Mouse (Mus musculus) NIH3T3 (cell line): ENCODE data around the gene Clps.
"Not testable (repeated sequence)": the region's sequence is repeated elsewhere in the genome, so short reads cannot be mapped to it uniquely, and the experiment has no call there.

Experiments used
- DNase-seq: peaks from one replicate; pipeline ENCODE4 v3.0.0-alpha.2; 2012; ENCODE audit warnings: low read depth

Clps gene

GRCm38 (mm10) chr17:28560598-28560997 lies at the start of gene Clps:
Gene Clps, minus strand, starts transcription at chr17:28560766.
- no peak for DNase-seq

- no peak for DNase-seq
These were observed 49.0 kb upstream of the Clps start for GRCm38 (mm10) chr17:28609543-28609942.

GRCm38 (mm10) chr17:28601557-28602250 lies 41.1 kb upstream of the Clps start:
- DNase-seq: no peak

GRCm38 (mm10) chr17:28600780-28601179 lies 40.2 kb upstream of the Clps start:
- DNase-seq: no peak

GRCm38 (mm10) chr17:28593965-28594364 lies 33.4 kb upstream of the Clps start:
- no peak for DNase-seq

- peak; percentile 86 for DNase-seq
These were observed 32.4 kb upstream of the Clps start for GRCm38 (mm10) chr17:28592998-28593397.

GRCm38 (mm10) chr17:28591476-28591875 lies 30.9 kb upstream of the Clps start:
- DNase-seq: no peak

GRCm38 (mm10) chr17:28590596-28590995 lies 30.0 kb upstream of the Clps start:
- DNase-seq: no peak

- DNase-seq: peak; percentile 77
These were observed 28.0 kb upstream of the Clps start for GRCm38 (mm10) chr17:28588591-28588990.

GRCm38 (mm10) chr17:28586509-28586908 lies 25.9 kb upstream of the Clps start:
- peak; percentile 63 for DNase-seq

GRCm38 (mm10) chr17:28581056-28581455 lies 20.5 kb upstream of the Clps start:
- no peak for DNase-seq

- DNase-seq: peak; percentile 91
These were observed 19.8 kb upstream of the Clps start for GRCm38 (mm10) chr17:28580396-28580795.

GRCm38 (mm10) chr17:28575244-28576125 lies 14.9 kb upstream of the Clps start, which contains the start of gene Lhfpl5:
Gene Lhfpl5, plus strand, starts transcription at chr17:28575641.
- peak; percentile 21 for DNase-seq

GRCm38 (mm10) chr17:28572941-28573340 lies 12.4 kb upstream of the Clps start:
- DNase-seq: no peak

GRCm38 (mm10) chr17:28572521-28572920 lies 12.0 kb upstream of the Clps start:
- DNase-seq: no peak

GRCm38 (mm10) chr17:28571868-28572267 lies 11.3 kb upstream of the Clps start:
- peak; percentile 40 for DNase-seq

- DNase-seq: no peak
These were observed 7.0 kb upstream of the Clps start for GRCm38 (mm10) chr17:28567541-28567940.

GRCm38 (mm10) chr17:28565181-28565580 lies 4.6 kb upstream of the Clps start:
- DNase-seq: no peak

- DNase-seq: peak; percentile 21
These were observed 1.0 kb upstream of the Clps start for GRCm38 (mm10) chr17:28561613-28562012.

GRCm38 (mm10) chr17:28557772-28558171 lies 2.8 kb downstream of the Clps start:
- no peak for DNase-seq

GRCm38 (mm10) chr17:28556635-28557396 lies 3.8 kb downstream of the Clps start:
- peak; percentile 79 for DNase-seq

- DNase-seq: not testable (repeated sequence)
These were observed 6.5 kb downstream of the Clps start for GRCm38 (mm10) chr17:28554021-28554420.
